Mouse (Mus musculus): ENCODE measurements around the gene Hectd4. TPM values are rescaled to one million over a fixed set of nuclear protein-coding genes. Genes with fewer than 3 reads are reported as not detected.

Gene Hectd4
- polyA plus RNA-seq, 1 experiment from 2014 or later = 17.1 TPM

DNA sequence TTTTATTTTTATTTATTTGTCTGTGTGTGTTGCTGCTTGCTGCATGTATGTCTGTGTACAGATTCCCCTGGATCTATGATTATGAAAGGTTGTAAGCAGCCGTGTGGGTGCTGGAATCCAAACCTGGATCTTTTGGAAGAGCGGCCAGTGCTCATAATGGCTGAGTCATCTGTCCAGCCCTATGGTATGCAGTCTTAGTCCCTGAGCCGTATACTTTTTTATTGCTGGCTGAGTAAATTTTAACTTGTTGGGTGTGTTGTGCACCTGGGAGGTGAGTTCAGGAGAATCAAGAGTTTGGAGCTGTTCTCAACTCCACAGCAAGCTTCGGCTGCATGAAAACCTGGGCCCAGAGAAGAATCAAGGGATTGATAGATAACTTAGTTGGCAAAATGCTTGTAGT lies 191.0 kb downstream of the Hectd4 start:
- H3K27ac ChIP-seq (ENCODE audit: low read depth, low read length) = no peak overlapping the region
- H3K4me3 ChIP-seq (ENCODE audit: low read length) = no peak overlapping the region
- H3K4me1 ChIP-seq (ENCODE audit: control insufficient read depth, insufficient read depth, low read depth, low read length) = no peaks in the 10 kb centered on the region
- H3K36me3 ChIP-seq (ENCODE audit: control insufficient read depth, insufficient read depth, low read length) = peaks cover 13% of the 10 kb centered on the region
- H3K27me3 ChIP-seq (replicated peaks; ENCODE audit: control insufficient read depth, insufficient read depth, low read length) = no peaks in the 10 kb centered on the region
- 97% methylated on average over 4 of the region's 4 CpGs for WGBS
- ATAC-seq = no peak
- H3K9ac ChIP-seq (ENCODE audit: low read depth, low read length) = no peak overlapping the region
- no peak overlapping the region for H3K4me2 ChIP-seq (ENCODE audit: low read length)
- H3K9me3 ChIP-seq (ENCODE audit: control insufficient read depth, low read length) = no peaks in the 10 kb centered on the region

Other genes with a start within 250 kb of the Hectd4 start
- 35.2 and 35.7 TPM in 2 replicates for gene Rph3a, start 210.1 kb upstream of the Hectd4 start, polyA plus RNA-seq (2015; fragmentation: Nextera tagmentation; extraction: Ambion mirVana)
- 18.8 and 20.9 TPM in 2 replicates for gene Ptpn11, start 28.8 kb upstream of the Hectd4 start, polyA plus RNA-seq (2015; fragmentation: Nextera tagmentation; extraction: Ambion mirVana)
- 318 and 333 TPM in 2 replicates for gene Rpl6, start 15.7 kb upstream of the Hectd4 start, polyA plus RNA-seq (2015; fragmentation: Nextera tagmentation; extraction: Ambion mirVana)
- gene Trafd1, start 165.4 kb downstream of the Hectd4 start, polyA plus RNA-seq (2015; fragmentation: Nextera tagmentation; extraction: Ambion mirVana) = 112 and 124 TPM in 2 replicates
- gene Naa25, start 177.7 kb downstream of the Hectd4 start, polyA plus RNA-seq (2015; fragmentation: Nextera tagmentation; extraction: Ambion mirVana) = 58.5 and 59.4 TPM in 2 replicates
- gene Tmem116, start 231.7 kb downstream of the Hectd4 start, polyA plus RNA-seq (2015; fragmentation: Nextera tagmentation; extraction: Ambion mirVana) = 1.9 and 2.3 TPM in 2 replicates
- gene Erp29, start 232.3 kb downstream of the Hectd4 start, polyA plus RNA-seq (2015; fragmentation: Nextera tagmentation; extraction: Ambion mirVana) = 199 and 211 TPM in 2 replicates

All from hindbrain, embryonic 16.5 days (tissue).